Mouse (Mus musculus): ENCODE data around the gene Unc5b. TPM values are rescaled to one million over a fixed set of nuclear protein-coding genes. Genes with fewer than 3 reads are reported as not detected.

Gene Unc5b
- polyA plus RNA-seq, 1 experiment from 2014 or later: 10.5 TPM

GRCm38 (mm10) chr10:60733471-60733870, 97.9 kb downstream of the Unc5b start:
- H3K36me3 ChIP-seq (ENCODE audit: insufficient read depth, low read length): no peaks in the 10 kb centered on the region
- H3K9me3 ChIP-seq (ENCODE audit: low read length): no peaks in the 10 kb centered on the region
- H3K9ac ChIP-seq (replicated peaks; ENCODE audit: low read length): no peak overlapping the region
- no peak overlapping the region for H3K27ac ChIP-seq (ENCODE audit: low read length)
- H3K27me3 ChIP-seq (ENCODE audit: insufficient read depth, low read length): no peaks in the 10 kb centered on the region
- no peak for ATAC-seq (ENCODE audit: low FRiP score, low TSS enrichment)
- 71% methylated on average over 8 of the region's 8 CpGs for WGBS
- no peak overlapping the region for H3K4me2 ChIP-seq (replicated peaks; ENCODE audit: low read depth, low read length)
- H3K4me3 ChIP-seq (ENCODE audit: low read length): no peak overlapping the region
- H3K4me1 ChIP-seq (ENCODE audit: insufficient read depth, low read length): peaks cover 16% of the 10 kb centered on the region

DNA sequence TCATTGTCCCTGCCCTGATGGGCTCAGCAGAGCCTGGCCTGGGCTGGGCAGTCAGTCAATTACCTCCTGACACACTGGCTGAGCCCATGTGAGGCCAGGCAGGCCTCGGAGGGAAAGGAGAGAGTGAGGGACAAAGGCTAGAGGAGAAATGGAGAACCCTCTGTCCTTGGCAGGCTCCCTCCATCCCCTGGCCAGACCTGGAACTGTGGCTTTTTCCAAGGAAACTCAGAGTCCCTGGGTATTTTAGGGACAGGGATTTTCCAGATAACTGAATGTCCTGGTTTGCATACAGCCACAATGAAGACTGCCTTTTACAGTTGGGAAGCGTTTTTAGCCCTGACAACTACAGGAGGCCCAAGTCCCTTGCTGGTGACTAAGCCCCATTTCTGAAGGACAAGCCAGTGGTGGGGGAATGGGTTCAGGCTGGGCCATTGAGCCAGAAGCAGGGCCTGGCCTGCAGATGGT, 99.0 kb downstream of the Unc5b start:
- no peak overlapping the region for H3K9ac ChIP-seq (replicated peaks; ENCODE audit: low read length)
- 60% methylated on average over 2 of the region's 2 CpGs for WGBS
- H3K4me2 ChIP-seq (replicated peaks; ENCODE audit: low read depth, low read length): no peak overlapping the region
- H3K9me3 ChIP-seq (ENCODE audit: low read length): no peaks in the 10 kb centered on the region
- no peak for ATAC-seq (ENCODE audit: low FRiP score, low TSS enrichment)
- H3K27ac ChIP-seq (ENCODE audit: low read length): no peak overlapping the region
- H3K27me3 ChIP-seq (ENCODE audit: insufficient read depth, low read length): no peaks in the 10 kb centered on the region
- H3K4me1 ChIP-seq (ENCODE audit: insufficient read depth, low read length): peaks cover 12% of the 10 kb centered on the region
- H3K4me3 ChIP-seq (ENCODE audit: low read length): no peak overlapping the region
- H3K36me3 ChIP-seq (ENCODE audit: insufficient read depth, low read length): no peaks in the 10 kb centered on the region

DNA sequence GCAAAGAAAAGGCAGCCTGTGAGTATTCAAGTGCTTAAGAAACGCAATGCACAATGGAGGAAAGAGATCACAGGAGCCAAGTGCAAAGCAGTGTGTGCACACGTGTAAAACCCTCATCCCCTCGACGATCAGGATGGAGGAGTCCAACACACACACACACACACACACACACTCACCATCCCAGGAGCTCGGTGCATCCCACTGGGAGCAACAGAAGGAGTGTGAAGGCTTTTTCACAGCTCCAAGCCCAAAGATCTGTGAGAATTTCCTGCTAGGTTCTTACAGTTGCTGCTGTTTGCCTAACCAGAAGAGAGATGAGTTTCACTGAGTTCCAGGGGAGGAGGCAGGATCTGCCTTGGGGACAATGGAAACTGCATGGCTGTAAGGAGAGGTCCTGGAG, 99.6 kb downstream of the Unc5b start:
- Histone ChIP-seq H3K4me1 (ENCODE audit: insufficient read depth, low read length) (peaks cover 5% of the 10 kb centered on the region; the same call in 1 of the 2 replicates), H3K27ac (ENCODE audit: low read length) (no peak overlapping the region), H3K9me3 (ENCODE audit: low read length) (no peaks in the 10 kb centered on the region), H3K9ac (replicated peaks; ENCODE audit: low read length) (no peak overlapping the region), H3K4me2 (replicated peaks; ENCODE audit: low read depth, low read length) (no peak overlapping the region), H3K4me3 (ENCODE audit: low read length) (no peak overlapping the region), H3K27me3 (ENCODE audit: insufficient read depth, low read length) (no peaks in the 10 kb centered on the region), H3K36me3 (ENCODE audit: insufficient read depth, low read length) (no peaks in the 10 kb centered on the region)
- no peak for ATAC-seq (ENCODE audit: low FRiP score, low TSS enrichment)
- 55% methylated on average over 5 of the region's 5 CpGs for WGBS

DNA sequence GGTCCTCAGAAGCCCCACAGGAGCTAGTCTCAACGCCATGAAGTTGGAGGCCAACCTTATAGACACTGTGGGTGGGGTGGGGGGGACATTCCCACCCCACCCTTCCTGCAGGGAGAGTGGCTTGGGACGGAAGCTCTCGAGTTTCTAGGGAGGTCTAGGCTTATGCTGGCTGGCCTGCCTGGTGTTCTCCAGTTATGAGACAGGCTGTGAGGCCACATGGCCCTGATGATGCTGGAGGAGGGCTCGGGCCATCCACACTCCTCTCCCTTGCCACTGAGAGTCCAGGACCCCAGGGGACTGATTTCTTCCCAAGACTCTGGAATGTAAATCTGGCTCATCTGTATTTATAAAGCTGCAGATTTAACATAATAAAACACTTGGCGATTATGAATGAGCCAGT, 104.1 kb downstream of the Unc5b start:
- 33% methylated on average over 5 of the region's 5 CpGs for WGBS
- no peak overlapping the region for H3K4me3 ChIP-seq (ENCODE audit: low read length)
- ATAC-seq (ENCODE audit: low FRiP score, low TSS enrichment): no peak

DNA sequence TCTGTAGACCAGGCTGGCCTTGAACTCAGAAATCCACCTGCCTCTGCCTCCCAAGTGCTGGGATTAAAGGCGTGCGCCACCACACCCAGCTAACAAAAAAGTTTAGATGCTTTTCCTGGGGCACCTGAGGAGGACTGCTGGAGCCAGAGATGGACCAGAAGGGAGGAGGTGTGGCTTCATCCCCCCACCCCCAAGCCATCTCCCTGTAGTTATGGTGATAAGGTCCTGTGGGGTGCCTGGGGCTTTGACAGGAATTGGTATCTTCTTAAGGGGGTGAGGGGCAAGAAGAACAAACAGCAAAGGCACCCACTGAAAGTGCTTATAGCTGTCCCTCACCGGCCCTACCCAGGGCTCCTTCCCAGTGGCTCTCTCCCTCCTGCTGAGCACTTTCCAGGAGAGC, 104.5 kb downstream of the Unc5b start:
- H3K36me3 ChIP-seq (ENCODE audit: insufficient read depth, low read length): peaks cover 4% of the 10 kb centered on the region; the same call in 1 of the 2 replicates
- ATAC-seq (ENCODE audit: low FRiP score, low TSS enrichment): no peak
- H3K4me3 ChIP-seq (ENCODE audit: low read length): no peak overlapping the region
- no peak overlapping the region for H3K9ac ChIP-seq (replicated peaks; ENCODE audit: low read length)
- no peaks in the 10 kb centered on the region for H3K4me1 ChIP-seq (ENCODE audit: insufficient read depth, low read length)
- no peaks in the 10 kb centered on the region for H3K9me3 ChIP-seq (ENCODE audit: low read length)
- no peak overlapping the region for H3K4me2 ChIP-seq (replicated peaks; ENCODE audit: low read depth, low read length)
- no peaks in the 10 kb centered on the region for H3K27me3 ChIP-seq (ENCODE audit: insufficient read depth, low read length)
- 81% methylated on average over 3 of the region's 3 CpGs for WGBS
- H3K27ac ChIP-seq (ENCODE audit: low read length): no peak overlapping the region

More for the DNA sequence above, 104.1 kb downstream of the Unc5b start:
- Histone ChIP-seq H3K9me3 (ENCODE audit: low read length) (no peaks in the 10 kb centered on the region), H3K27ac (ENCODE audit: low read length) (no peak overlapping the region), H3K4me1 (ENCODE audit: insufficient read depth, low read length) (no peaks in the 10 kb centered on the region), H3K4me2 (replicated peaks; ENCODE audit: low read depth, low read length) (no peak overlapping the region), H3K9ac (replicated peaks; ENCODE audit: low read length) (no peak overlapping the region), H3K27me3 (ENCODE audit: insufficient read depth, low read length) (no peaks in the 10 kb centered on the region), H3K36me3 (ENCODE audit: insufficient read depth, low read length) (peaks cover 4% of the 10 kb centered on the region; the same call in 1 of the 2 replicates)

DNA sequence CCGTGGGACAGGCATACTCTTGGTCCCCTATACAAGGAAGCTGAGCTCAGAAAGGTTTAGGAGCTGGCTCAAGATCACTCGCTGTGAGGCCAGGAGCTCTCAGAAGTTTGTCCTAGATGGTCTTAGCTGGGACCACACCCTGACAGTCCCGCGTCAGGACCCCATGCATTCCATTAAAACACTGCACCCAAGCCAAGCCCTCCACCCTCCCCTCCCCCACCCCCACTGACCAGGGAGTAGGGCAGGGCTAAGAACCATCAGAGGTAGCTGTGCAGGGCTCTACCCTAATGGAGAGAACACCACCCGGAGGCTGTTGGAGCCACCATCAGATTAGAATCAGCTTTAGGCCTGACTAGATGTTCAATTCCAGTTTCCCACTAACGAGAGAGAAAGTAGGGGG, 106.9 kb downstream of the Unc5b start:
- H3K36me3 ChIP-seq (ENCODE audit: insufficient read depth, low read length): peaks cover 7% of the 10 kb centered on the region; the same call in 1 of the 2 replicates
- no peaks in the 10 kb centered on the region for H3K4me1 ChIP-seq (ENCODE audit: insufficient read depth, low read length)
- H3K27me3 ChIP-seq (ENCODE audit: insufficient read depth, low read length): no peaks in the 10 kb centered on the region
- H3K4me2 ChIP-seq (replicated peaks; ENCODE audit: low read depth, low read length): no peak overlapping the region
- ATAC-seq (ENCODE audit: low FRiP score, low TSS enrichment): no peak
- H3K9me3 ChIP-seq (ENCODE audit: low read length): no peaks in the 10 kb centered on the region
- 81% methylated on average over 6 of the region's 6 CpGs for WGBS
- H3K27ac ChIP-seq (ENCODE audit: low read length): no peak overlapping the region
- no peak overlapping the region for H3K9ac ChIP-seq (replicated peaks; ENCODE audit: low read length)
- H3K4me3 ChIP-seq (ENCODE audit: low read length): no peak overlapping the region

GRCm38 (mm10) chr10:60723345-60723744, 108.0 kb downstream of the Unc5b start:
- 31% methylated on average over 1 of the region's 1 CpGs for WGBS
- Histone ChIP-seq H3K4me3 (ENCODE audit: low read length) (no peak overlapping the region), H3K4me1 (ENCODE audit: insufficient read depth, low read length) (no peaks in the 10 kb centered on the region), H3K36me3 (ENCODE audit: insufficient read depth, low read length) (peaks cover 15% of the 10 kb centered on the region), H3K27me3 (ENCODE audit: insufficient read depth, low read length) (no peaks in the 10 kb centered on the region), H3K4me2 (replicated peaks; ENCODE audit: low read depth, low read length) (no peak overlapping the region), H3K27ac (ENCODE audit: low read length) (no peak overlapping the region), H3K9ac (replicated peaks; ENCODE audit: low read length) (no peak overlapping the region), H3K9me3 (ENCODE audit: low read length) (no peaks in the 10 kb centered on the region)
- ATAC-seq (ENCODE audit: low FRiP score, low TSS enrichment): no peak

GRCm38 (mm10) chr10:60721640-60722039, 109.7 kb downstream of the Unc5b start:
- no peak overlapping the region for H3K4me3 ChIP-seq (ENCODE audit: low read length)
- H3K4me2 ChIP-seq (replicated peaks; ENCODE audit: low read depth, low read length): no peak overlapping the region
- H3K9ac ChIP-seq (replicated peaks; ENCODE audit: low read length): no peak overlapping the region
- ATAC-seq (ENCODE audit: low FRiP score, low TSS enrichment): no peak
- H3K36me3 ChIP-seq (ENCODE audit: insufficient read depth, low read length): peaks cover 15% of the 10 kb centered on the region
- H3K4me1 ChIP-seq (ENCODE audit: insufficient read depth, low read length): no peaks in the 10 kb centered on the region
- 65% methylated on average over 12 of the region's 12 CpGs for WGBS
- no peaks in the 10 kb centered on the region for H3K9me3 ChIP-seq (ENCODE audit: low read length)
- H3K27me3 ChIP-seq (ENCODE audit: insufficient read depth, low read length): no peaks in the 10 kb centered on the region
- no peak overlapping the region for H3K27ac ChIP-seq (ENCODE audit: low read length)

DNA sequence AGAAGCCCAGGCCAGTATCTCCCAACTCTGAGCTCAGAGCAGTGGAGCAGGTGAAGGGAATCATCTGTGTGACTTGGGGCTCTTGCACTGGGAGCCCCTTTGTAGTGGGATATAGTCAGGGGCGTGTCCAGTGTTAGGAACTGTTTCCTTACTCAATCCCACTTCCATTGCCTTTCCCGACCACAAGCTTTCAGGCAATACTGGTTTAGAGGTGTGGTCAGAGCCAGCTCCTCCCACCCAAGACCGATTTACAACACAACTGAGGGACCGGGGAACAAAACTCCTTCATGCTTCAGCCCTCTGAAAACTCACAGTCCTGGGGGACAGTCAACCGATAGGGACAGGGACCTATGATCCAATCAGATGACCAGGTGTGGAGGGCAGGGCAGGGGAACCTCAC, 110.9 kb downstream of the Unc5b start:
- Histone ChIP-seq H3K9me3 (ENCODE audit: low read length) (no peaks in the 10 kb centered on the region), H3K9ac (replicated peaks; ENCODE audit: low read length) (no peak overlapping the region), H3K4me1 (ENCODE audit: insufficient read depth, low read length) (no peaks in the 10 kb centered on the region), H3K27me3 (ENCODE audit: insufficient read depth, low read length) (no peaks in the 10 kb centered on the region), H3K4me3 (ENCODE audit: low read length) (no peak overlapping the region), H3K4me2 (replicated peaks; ENCODE audit: low read depth, low read length) (no peak overlapping the region), H3K27ac (ENCODE audit: low read length) (no peak overlapping the region), H3K36me3 (ENCODE audit: insufficient read depth, low read length) (peaks cover 22% of the 10 kb centered on the region)
- WGBS: 77% methylated on average over 5 of the region's 5 CpGs
- ATAC-seq (ENCODE audit: low FRiP score, low TSS enrichment): no peak

- no peak for ATAC-seq (ENCODE audit: low FRiP score, low TSS enrichment)
- Histone ChIP-seq H3K4me3 (ENCODE audit: low read length) (no peak overlapping the region), H3K36me3 (ENCODE audit: insufficient read depth, low read length) (peaks cover 33% of the 10 kb centered on the region), H3K4me1 (ENCODE audit: insufficient read depth, low read length) (no peaks in the 10 kb centered on the region), H3K27me3 (ENCODE audit: insufficient read depth, low read length) (no peaks in the 10 kb centered on the region), H3K9ac (replicated peaks; ENCODE audit: low read length) (no peak overlapping the region), H3K4me2 (replicated peaks; ENCODE audit: low read depth, low read length) (no peak overlapping the region), H3K27ac (ENCODE audit: low read length) (no peak overlapping the region), H3K9me3 (ENCODE audit: low read length) (peaks cover 9% of the 10 kb centered on the region)
- 88% methylated on average over 2 of the region's 2 CpGs for WGBS
Measured at GRCm38 (mm10) chr10:60718491-60718890, 112.9 kb downstream of the Unc5b start.
